In genomic region chr11:80088917-80089816, GRCm38 (mm10) we compare ENCODE assay signal across 8 mouse cellular contexts. TPM values are rescaled to one million over a fixed set of nuclear protein-coding genes. Genes with fewer than 3 reads are reported as not detected.
DNase-seq lines count a peak whose midpoint lies in the region; ATAC-seq lines count a peak whose summit lies in the region.

Atad5 (plus strand) TSS chr11:80089400.

- peak within 1 kb of the TSS; percentile 43; the same call in 1 of the 2 replicates for H3K27ac ChIP-seq in forebrain, embryonic 11.5 days (ENCODE audit: low read depth, low read length)
- peak within 1 kb of the TSS; percentile 33 for H3K27ac ChIP-seq in heart, embryonic 16.5 days (ENCODE audit: low read length)
- peak within 1 kb of the TSS; percentile 82 for H3K27ac ChIP-seq in liver, embryonic 15.5 days (replicated peaks)
- no peak within 1 kb of the TSS for H3K27ac ChIP-seq in neural tube, embryonic 12.5 days

- H3K4me1 ChIP-seq in forebrain, embryonic 11.5 days (replicated peaks; ENCODE audit: control insufficient read depth, insufficient read depth, low read length) = no peaks in the 10 kb centered on the region
- peaks cover 9% of the 10 kb centered on the region for H3K4me1 ChIP-seq in heart, embryonic 16.5 days (ENCODE audit: control insufficient read depth, insufficient read depth, low read length)
- peaks cover 59% of the 10 kb centered on the region for H3K4me1 ChIP-seq in liver, embryonic 15.5 days (replicated peaks)
- H3K4me1 ChIP-seq in neural tube, embryonic 12.5 days = peaks cover 6% of the 10 kb centered on the region

- ATAC-seq in forebrain, embryonic 11.5 days (replicated peaks; ENCODE audit: low FRiP score) = peak; percentile 76
- peak; percentile 74 for ATAC-seq in heart, embryonic 16.5 days (replicated peaks; ENCODE audit: extremely low read depth, insufficient read depth, low FRiP score)
- ATAC-seq in liver, embryonic 15.5 days (ENCODE audit: insufficient read depth) = peak; percentile 73
- ATAC-seq in neural tube, embryonic 12.5 days (ENCODE audit: low FRiP score, low read depth) = peak; percentile 75

- no peaks in the 10 kb centered on the region for H3K9me3 ChIP-seq in forebrain, embryonic 11.5 days (ENCODE audit: control insufficient read depth, low read length)
- H3K9me3 ChIP-seq in heart, embryonic 16.5 days (replicated peaks; ENCODE audit: control insufficient read depth, low read length) = no peaks in the 10 kb centered on the region
- no peaks in the 10 kb centered on the region for H3K9me3 ChIP-seq in liver, embryonic 15.5 days (replicated peaks)
- no peaks in the 10 kb centered on the region for H3K9me3 ChIP-seq in neural tube, embryonic 12.5 days

- H3K4me2 ChIP-seq in forebrain, embryonic 11.5 days (ENCODE audit: low read depth, low read length, severe bottlenecking) = peak within 1 kb of the TSS; percentile 77
- peak within 1 kb of the TSS; percentile 87 for H3K4me2 ChIP-seq in heart, embryonic 16.5 days (ENCODE audit: low read depth, low read length)
- peak within 1 kb of the TSS; percentile 78 for H3K4me2 ChIP-seq in liver, embryonic 15.5 days
- H3K4me2 ChIP-seq in neural tube, embryonic 12.5 days (replicated peaks) = peak within 1 kb of the TSS; percentile 94

- WGBS in forebrain, embryonic 11.5 days = 7% methylated on average over 57 of the region's 57 CpGs
- WGBS in heart, embryonic 16.5 days = 3% methylated on average over 57 of the region's 57 CpGs
- WGBS in liver, embryonic 15.5 days (ENCODE audit: insufficient replicate concordance) = 1% methylated on average over 57 of the region's 57 CpGs
- WGBS in neural tube, embryonic 12.5 days = 6% methylated on average over 57 of the region's 57 CpGs

- H3K27me3 ChIP-seq in forebrain, embryonic 11.5 days (ENCODE audit: control insufficient read depth, insufficient read depth, low read length) = no peaks in the 10 kb centered on the region
- no peaks in the 10 kb centered on the region for H3K27me3 ChIP-seq in heart, embryonic 16.5 days (ENCODE audit: control insufficient read depth, insufficient read depth, low read length)
- no peaks in the 10 kb centered on the region for H3K27me3 ChIP-seq in liver, embryonic 15.5 days
- H3K27me3 ChIP-seq in neural tube, embryonic 12.5 days (replicated peaks) = no peaks in the 10 kb centered on the region

- no peaks in the 10 kb centered on the region for H3K36me3 ChIP-seq in forebrain, embryonic 11.5 days (ENCODE audit: control insufficient read depth, insufficient read depth, low read length)
- H3K36me3 ChIP-seq in heart, embryonic 16.5 days (ENCODE audit: control insufficient read depth, insufficient read depth) = no peaks in the 10 kb centered on the region
- peaks cover 8% of the 10 kb centered on the region for H3K36me3 ChIP-seq in liver, embryonic 15.5 days (replicated peaks)
- H3K36me3 ChIP-seq in neural tube, embryonic 12.5 days = 0 out of 2 replicates have a peak, but pooled peaks cover 3% of the 10 kb centered on the region

- peak within 1 kb of the TSS; percentile 91 for H3K9ac ChIP-seq in forebrain, embryonic 11.5 days (ENCODE audit: low read length)
- peak within 1 kb of the TSS; percentile 91 for H3K9ac ChIP-seq in heart, embryonic 16.5 days (ENCODE audit: low read length)
- peak within 1 kb of the TSS; percentile 100 for H3K9ac ChIP-seq in liver, embryonic 15.5 days
- peak within 1 kb of the TSS; percentile 94 for H3K9ac ChIP-seq in neural tube, embryonic 12.5 days

- peak within 1 kb of the TSS; percentile 98 for H3K4me3 ChIP-seq in forebrain, embryonic 11.5 days (ENCODE audit: low read depth, low read length)
- peak within 1 kb of the TSS; percentile 86 for H3K4me3 ChIP-seq in heart, embryonic 16.5 days (ENCODE audit: low read length)
- H3K4me3 ChIP-seq in liver, embryonic 15.5 days (replicated peaks) = peak within 1 kb of the TSS; percentile 100
- H3K4me3 ChIP-seq in neural tube, embryonic 12.5 days = peak within 1 kb of the TSS; percentile 99

- peak; percentile 78 to 80 for DNase-seq in CD8-positive naive resting alpha-beta T cell, adult 2 months (ENCODE audit: low read depth in 2 of 2, low spot score in 2 of 2)
- DNase-seq in c-Kit-positive CD71-negative TER-119-negative erythroid progenitor cells, embryonic 14.5 days (ENCODE audit: low read depth) = peak; percentile 78
- peak; percentile 93 for DNase-seq in forebrain, embryonic 11.5 days (ENCODE audit: low spot score)
- DNase-seq in kidney, postnatal 36 days = peak; percentile 90 to 97
- peak; percentile 62 for DNase-seq in telencephalon, adult 2 months (ENCODE audit: low read depth, low spot score)

RNA-seq across cellular contexts. Expression of gene Atad5, which starts in this region (rescaled TPM):
- 21.8 and 25.7 TPM in 2 replicates for polyA plus RNA-seq in forebrain, embryonic 11.5 days (2014; fragmentation: Nextera tagmentation; extraction: Ambion mirVana)
- polyA plus RNA-seq in heart, embryonic 16.5 days (2015; fragmentation: Nextera tagmentation; extraction: Ambion mirVana) = 4.6 and 5.0 TPM in 2 replicates
- 9.1 and 9.4 TPM in 2 replicates for polyA plus RNA-seq in liver, embryonic 15.5 days (2015; fragmentation: Nextera tagmentation; extraction: Ambion mirVana)
- polyA plus RNA-seq in neural tube, embryonic 12.5 days (2016; fragmentation: Nextera tagmentation; extraction: Ambion mirVana) = 9.4 and 9.5 TPM in 2 replicates
